Mouse (Mus musculus): ENCODE results near the gene Duoxa2.

DNA sequence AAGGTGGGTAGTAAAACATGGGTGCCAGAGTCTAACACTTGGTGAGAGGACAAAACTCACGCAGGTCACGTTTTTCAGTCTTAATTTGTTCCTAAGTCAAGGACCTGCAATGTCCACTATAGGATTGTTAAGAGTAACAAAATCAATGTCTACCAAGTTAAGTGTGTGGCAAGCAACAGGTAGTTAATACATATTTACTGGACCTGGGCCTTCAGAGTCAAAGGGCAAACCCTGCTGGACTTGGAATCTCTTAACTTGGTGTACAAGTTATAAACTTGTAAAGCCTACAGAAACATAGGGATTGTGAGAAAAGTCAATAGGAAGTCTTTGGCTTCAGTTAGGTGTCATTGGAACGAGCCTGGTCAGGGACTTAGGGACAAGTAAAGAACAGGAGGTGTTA lies 25.9 kb downstream of the Duoxa2 start:
- TF ChIP-seq CTCF (IDR thresholded peaks at IDR 0.05; ENCODE audit: control insufficient read depth, insufficient read depth, insufficient replicate concordance, low read depth, low read length) (no peak), POLR2A (IDR thresholded peaks at IDR 0.05; ENCODE audit: control insufficient read depth, low read depth, low read length) (no peak)
